Mouse (Mus musculus) layer of hippocampus, postnatal 14 days (tissue): Measurements from ENCODE around the gene Tmem144. TPM values are rescaled to one million over a fixed set of nuclear protein-coding genes. Genes with fewer than 3 reads are reported as not detected.

Experiments
- DNase-seq, 2 experiments: peaks; one replicate each; pipeline ENCODE4 v3.0.0; 2021 to 2022; ENCODE audit warnings: low spot score in 2 of 2, mixed read lengths in 1 of 2
- total RNA-seq, 2 experiments: library from RNA; stranded (reverse); gene quantifications; 2 replicates each; pipeline ENCODE4 v1.2.3; 2021

Tmem144 gene
- total RNA-seq, 2 experiments from 2014 or later: 16.9 to 18.7 TPM

DNA sequence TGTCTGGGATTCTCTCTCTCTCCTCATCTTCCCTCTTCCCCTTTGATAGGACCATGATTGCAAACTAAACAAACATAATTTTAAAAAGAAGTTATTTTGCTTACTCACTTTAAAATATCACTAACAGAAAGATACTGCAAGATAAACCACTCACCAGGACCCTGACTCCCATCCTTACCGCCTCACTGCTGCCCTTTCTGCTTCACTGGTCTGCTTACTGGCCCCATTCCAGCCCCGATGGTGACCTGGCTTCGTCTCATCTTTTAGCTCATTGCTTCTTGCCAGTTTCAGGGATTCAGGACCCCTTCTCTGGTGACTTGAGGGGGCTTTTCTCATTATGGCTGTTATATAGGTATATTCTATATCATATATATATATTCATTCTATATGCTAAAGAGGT lies 13.5 kb upstream of the Tmem144 start:
- DNase-seq: no peak

DNA sequence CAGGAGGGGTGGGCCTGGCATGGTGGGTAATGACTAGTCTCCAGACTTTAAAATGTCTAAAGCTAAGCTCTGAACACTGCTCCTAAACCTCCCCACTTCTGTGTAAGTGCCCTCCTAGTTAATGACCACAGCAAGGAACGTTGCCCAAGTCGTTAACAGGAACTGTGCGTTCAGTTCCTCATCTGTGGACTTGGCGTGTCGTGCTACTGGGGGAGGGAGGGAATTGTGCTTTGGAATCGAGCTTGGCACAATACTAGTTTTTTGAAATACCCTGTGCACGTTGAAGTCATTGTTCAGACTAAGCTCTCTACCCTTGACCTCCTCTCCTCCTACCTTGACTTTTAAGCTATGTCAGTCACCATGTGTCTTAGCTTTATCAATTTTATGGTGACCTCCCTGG lies 12.3 kb upstream of the Tmem144 start:
- no peak for DNase-seq

DNA sequence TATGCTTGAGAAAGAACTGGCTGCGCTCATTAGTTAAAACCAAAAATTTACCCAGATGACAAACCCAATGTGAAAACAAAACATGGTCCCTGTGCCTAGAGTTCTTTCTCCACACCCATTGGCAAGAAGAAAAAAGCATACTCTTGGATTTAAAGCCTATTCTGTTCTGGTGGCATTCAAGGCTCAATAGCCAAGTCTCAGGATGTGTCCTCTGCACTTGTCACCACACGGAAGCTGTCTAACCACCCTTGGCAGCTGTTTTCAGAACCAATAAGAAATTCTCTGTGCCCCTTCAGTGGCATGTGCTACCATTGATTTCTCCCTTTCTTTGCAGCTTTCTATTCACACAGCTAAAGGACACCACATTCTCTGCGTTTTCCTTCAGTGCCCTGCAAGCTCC lies 5.6 kb upstream of the Tmem144 start:
- DNase-seq: no peak

DNA sequence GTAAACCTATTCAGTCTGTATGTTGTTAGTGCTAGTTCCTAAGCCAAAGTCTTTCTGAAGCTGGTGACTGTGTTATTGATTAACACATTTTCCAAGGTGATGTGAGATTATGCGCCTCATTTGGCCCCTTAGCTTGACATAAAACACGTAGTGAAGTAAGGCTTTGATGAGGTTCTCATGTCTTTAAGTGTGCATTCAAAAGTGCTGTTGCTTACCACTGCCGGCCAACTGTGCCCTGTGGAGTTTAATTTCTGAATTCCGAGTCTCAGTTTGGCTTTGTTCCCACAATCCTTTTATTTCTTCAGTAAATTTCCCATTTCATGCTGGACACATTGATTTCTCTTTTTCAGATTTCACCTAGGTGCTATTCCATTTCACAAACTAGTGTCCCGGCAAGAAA lies 5.2 kb upstream of the Tmem144 start:
- DNase-seq: no peak

DNA sequence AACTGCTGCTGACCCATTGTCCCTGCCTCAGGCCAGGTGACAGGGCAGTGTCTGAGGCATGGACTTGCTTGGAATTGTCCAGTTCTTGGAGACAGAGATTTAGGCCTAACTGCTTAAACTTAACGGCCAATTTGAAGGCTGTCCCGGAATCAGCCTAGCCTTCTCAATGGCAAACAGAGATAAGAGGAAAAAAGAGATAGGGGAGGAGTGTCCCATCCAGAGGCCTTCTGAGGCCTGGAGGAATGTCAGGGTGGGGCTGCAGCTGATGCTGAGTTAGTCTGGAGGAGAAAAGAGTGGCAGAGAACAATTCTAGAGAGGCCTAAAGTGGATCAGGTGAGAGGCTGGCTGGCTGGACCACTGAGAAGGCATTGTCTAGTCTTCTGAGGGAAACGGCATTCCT lies 465 bp downstream of the Tmem144 start:
- DNase-seq: no peak

DNA sequence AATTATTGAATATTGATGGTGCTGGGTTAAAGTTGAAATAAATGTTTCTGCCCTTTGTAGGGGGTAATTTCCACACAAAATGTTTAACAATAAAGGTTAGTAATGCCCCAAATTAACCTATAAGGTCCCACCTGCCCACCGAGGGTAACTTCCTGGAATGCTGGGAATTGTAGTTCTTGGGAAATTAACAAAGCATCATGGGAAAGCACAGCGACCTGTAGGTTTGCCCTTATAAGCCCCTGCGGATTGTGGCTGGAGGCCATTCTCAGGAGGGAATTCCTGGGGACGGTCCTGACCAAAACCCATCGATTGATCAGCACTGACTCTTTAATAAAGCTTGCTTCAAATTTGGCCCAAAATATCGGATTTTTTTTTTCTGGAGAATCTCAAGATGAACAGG lies 1.9 kb downstream of the Tmem144 start:
- no peak for DNase-seq

DNA sequence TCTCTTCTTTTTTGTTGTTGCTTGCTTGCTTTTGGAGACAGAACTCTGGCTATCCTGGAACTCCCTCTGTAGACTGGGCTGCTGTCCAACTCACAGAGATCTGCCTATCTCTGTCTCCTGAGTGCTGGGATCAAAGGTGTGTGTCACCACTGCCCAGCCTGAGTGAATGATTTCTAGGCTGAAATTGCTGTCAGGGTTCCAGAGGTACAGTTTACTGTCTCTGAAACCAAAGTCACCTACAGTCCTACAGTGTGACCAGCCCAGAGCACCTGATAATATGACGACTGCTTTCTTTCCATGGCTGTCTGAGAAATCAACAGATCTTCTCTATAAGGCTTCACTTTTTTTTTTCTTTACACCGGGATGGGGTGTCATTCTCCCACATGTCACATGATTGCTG lies 3.0 kb downstream of the Tmem144 start:
- no peak for DNase-seq

DNA sequence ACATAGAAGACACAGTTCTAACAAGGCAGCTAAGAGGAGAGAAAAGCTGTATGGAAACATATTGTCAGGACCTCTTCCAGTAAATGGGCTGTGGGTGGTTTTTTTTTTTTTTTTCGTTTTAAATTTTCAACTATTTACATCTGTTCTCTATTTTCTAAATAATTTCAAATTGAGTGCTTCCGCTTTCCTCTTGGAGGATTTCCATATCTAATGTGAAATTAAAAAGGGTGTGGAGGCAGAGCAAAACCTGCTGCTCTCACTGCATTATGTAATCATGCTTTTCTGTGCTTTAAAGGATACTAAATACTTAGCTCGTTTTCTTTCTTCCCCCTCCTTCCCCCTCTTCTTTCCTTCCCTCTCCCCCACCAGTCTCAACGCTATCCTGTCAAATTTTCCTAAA lies 3.7 kb downstream of the Tmem144 start:
- no peak for DNase-seq

DNA sequence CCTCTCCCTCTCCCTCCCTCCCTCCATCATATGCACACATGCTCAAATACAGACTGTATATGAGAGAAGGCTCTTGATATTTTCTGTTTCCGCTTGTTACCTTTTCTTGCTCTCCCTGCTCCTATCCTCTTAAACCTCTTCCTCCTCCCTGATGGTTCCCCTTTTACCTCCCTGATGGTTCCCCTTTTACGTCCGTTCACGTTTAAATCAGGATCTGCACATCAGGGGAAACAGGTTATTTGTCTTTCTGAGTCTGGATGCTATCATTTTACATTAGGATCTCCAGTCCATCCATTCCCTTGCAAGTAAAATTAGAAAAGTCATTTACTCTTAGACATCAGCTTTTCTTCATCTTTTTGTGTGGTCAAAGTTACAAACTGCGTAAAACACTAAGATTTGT lies 5.9 kb downstream of the Tmem144 start:
- no peak for DNase-seq

DNA sequence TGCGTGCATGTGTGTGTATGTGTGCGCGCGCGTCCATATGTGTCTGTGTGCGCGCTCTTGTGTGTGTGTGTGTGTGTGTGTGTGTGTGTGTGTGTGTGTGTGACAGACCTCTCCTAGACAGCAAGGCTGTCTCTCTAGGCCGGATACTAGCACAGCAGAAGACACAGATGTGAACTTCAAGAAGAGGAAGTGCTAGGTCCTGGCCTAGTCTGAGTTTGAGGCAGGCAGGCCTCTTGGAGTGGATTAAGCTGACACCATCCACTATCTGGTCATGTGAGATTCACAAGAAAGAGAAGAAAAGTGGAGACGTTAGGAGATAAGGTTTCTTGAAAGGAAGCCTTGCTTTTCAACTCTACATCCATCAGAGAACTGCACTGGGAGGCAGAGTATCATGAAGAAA lies 8.6 kb downstream of the Tmem144 start:
- DNase-seq: no peak

DNA sequence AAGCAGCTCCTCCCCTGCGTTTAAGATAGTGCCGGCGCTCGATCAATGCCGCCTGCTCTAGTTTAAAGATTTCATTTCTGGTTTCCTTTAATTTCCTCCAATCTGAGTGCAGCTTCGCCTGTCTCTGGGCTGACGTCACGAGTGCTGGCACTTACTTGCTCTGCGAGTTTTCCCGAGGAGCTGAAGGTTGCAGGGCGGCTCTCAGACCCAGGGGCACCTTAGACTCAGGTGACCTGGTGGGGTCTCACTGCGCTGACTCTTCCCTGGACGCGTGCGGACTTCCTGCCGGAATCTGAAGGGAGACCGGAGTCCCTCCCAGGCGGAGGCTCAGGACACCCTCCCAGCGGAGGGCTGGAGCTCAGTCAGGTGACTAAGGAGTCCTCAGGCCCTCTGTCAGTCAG lies 10.0 kb downstream of the Tmem144 start:
- DNase-seq: peak; percentile 74 to 75

DNA sequence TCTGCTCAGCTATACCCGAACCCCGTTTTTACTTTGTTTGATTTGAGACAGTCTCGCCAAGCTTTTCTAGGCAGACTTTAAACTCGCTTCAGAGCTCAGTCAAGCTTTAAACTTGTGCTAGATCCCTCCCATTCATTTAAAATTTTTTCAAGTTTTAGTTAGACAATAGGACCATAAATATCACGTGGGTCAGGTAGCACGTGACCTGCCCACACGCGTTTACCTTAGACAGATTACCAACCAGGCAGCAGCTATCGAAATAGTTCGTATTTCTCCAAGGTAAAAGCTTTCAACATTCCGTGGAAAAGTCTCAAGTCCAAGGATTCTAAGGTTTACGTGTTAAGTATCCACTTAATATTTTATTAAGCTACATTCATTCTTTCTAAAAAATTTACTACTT lies 10.4 kb downstream of the Tmem144 start:
- no peak for DNase-seq

DNA sequence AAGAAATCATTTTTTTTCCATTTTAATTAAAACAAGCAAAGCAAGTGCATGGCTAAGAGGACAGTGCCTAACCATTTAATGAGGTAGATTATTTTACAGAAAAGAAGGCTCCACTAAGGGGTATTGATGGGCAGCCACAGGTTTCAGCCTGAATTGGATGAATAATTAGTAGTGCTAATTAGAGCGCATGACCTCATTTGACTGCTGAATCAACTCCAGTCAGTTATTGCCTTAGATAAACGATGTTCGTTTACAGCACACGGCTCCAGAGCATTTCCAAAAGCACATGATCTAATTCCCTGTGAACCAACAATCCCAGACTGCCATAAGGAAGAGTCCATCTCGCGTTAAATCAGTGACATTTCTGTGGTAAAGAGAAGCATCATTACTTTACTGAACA lies 11.1 kb downstream of the Tmem144 start:
- DNase-seq: no peak

DNA sequence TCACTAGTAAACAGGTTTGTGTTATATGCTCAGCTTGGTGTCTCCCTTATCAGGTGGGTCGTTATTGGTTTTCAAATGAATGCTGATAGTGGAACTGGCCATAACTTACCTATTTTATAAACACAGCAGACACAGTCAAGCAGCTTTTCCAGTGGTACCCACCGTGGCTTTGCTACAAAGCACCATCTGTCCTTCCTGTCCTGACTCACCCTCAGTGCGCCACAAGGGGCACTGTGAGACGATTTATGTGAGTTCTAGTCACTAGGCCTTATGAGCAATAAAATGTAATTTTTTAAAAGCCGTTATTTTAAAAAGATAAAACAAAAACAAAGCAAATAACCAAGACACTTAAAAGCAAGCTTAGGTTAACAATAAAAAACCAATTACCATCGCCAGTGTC lies 13.8 kb downstream of the Tmem144 start:
- no peak for DNase-seq

DNA sequence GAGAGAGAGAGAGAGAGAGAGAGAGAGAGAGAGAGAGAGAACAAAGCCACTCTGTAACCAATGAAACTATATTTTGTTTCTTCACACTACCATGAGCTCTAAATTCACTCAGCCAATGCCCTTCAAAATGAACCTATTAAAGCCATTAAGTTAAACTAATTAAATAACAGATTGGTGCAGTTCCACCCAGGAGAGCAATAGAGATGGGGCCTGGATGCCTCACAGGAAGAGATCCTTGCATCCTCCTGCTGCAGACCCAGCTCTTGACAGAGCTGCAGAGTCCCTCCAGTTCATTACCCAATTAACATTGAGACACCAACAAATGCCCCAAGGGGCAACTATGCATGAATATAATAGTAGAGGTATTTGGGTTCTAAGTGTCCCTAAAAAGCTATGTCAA lies 23.3 kb downstream of the Tmem144 start:
- DNase-seq: no peak

DNA sequence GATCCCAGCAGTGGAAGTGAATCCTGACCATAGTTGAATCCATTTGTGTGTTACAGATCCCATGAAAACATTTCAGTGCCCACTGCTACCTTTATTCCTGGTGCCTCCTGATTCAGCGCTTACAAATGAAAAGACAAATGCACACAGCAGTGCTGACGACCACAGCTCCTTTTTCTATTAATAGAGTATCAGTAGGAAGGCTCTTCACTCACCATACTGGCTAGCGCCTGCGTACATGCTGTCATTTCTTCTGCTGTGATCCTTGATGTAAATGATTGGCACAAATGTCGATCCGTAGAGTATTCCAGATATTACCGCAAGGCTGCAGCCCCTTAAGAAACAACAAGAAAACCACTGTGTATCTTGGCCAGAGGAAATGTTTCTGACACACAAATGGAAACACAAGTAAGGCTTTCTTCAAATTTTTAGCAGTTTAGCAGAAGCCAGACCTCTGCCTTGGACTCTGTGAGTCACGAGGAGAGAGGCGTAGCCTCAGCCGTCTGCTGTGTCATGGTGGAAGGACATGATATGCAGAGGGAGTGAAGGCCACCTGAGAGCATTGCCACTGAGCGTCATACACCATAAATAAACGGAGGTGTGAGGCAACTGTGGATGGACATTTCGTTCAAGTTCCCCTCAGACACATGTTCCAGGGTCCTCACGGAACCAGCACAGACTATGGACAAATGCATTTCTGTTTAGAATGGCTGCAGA lies 27.3 kb downstream of the Tmem144 start:
- DNase-seq: no peak

DNA sequence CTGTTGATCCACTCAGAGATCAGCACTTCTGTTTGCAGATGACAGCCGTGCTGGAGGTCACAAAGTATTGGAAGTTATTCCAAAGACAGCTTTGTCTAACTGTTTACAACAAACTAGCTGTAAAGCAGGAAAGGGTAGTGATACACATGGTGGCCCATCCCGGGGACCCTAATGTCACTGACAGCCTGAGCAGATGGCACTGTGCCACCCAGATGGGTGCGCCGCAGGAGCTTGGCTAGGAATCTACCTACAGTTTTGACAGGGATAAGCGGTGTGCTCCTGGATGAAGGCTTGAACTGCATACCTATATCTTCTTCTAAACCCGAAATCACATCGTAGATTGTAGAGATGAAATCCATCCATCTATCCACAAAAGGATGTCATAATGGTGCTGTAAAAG lies 29.4 kb downstream of the Tmem144 start:
- no peak for DNase-seq

DNA sequence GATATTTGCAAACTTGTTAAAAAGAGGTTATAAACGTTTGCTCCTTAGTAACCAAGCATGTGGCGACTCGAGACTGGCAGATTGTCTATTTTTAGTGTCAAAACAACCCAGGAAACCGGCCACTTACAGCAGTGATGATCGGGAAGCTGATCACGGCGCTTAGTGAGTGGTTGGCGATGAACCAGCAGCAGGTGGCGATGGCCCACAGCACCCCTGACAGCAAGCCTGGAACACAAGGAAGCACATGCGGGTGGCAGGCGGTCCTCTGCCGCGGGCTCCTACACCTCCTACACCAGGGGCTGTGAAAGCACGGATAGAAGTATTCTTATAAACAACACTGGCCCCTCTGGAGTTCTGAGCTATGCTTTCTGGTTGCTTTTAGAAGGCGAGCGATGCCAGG lies 31.4 kb downstream of the Tmem144 start:
- DNase-seq: peak; percentile 67 to 75

DNA sequence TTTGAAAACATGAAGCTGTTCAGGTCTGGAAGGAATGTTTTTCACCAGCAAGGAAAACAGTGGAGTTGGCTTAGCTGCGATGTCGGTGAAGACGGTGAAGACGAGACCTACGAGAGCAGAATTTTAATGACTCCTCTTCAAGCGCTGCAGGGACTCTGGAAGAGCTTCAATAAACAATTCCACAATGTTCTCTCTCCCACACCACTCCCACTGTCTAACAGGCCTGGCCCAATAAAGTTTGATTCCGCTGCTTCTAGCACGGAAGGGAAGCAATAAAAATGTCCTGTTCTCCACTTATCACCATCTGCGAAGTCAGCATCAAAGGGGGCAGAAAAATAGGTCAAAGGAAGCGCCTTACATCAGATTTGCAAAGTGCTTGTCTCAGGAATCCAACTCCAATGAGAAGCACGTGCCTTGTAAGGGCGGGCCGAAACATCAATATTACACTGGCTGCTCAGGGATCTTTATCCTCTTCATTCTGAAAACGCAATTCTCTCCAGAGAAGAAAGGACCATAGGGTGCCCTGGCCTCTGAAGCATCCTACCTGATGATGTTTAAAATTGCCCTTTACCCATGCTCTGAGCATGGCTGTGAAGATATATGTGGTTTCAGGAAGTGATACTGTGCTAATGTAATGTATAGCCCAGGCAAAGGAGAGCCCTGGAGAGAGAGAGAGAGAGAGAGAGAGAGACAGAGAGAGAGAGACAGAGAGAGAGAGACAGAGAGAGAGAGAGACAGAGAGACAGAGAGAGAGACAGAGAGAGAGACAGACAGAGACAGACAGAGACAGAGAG lies 34.2 kb downstream of the Tmem144 start:
- peak in 1 of 2 experiments; percentile 78 for DNase-seq

DNA sequence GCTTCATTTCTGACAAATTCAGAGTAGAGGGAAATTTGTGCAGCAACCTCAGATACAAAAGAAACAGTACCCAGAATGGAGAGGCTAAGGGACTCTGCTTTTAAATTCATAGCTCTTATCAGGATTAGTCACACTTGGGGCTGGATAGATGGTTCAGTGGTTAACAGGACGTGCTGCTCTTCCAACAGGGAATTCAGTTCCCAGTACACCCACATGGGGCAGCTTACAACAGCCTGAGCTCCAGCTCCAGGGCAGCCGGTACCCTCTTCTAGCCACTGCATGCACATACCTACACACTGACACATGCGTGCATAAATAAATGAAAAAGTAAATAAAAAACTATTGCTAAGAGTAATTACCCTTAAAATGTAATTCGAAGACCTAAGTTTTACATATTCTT lies 36.3 kb downstream of the Tmem144 start:
- DNase-seq: no peak

DNA sequence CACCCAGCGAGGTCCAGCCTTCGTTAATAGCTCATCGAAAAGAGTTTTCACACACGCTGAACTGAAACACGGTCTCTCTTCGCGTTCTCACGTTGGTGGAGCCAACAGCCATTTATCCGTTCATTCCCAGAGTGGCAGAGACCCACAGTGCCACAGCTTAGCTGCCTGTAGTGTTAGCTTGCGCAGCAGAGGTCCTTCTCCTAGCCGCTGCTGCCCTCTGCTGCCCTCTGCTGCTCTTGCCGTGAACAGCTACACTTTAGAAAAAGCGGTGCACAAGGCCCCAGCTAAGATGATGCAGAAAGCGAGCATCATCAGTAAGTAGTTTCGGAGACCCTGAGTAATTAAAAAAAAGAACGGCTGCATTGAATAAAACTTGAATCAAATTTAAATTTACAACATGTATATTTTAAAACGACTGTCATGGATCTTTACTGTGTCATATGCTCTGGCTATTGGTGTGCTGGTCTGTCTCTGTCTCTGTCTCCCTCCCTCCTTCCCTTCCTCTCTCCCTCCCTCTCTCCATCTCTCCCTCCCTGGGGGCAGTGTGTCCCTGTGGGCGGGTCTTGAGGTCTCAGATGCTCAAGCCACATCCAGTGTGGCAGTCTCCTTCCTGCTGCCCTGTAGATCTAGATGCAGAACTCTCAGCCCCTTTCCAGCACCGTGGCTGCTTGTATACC lies 38.6 kb downstream of the Tmem144 start:
- DNase-seq: peak; percentile 83 to 90

DNA sequence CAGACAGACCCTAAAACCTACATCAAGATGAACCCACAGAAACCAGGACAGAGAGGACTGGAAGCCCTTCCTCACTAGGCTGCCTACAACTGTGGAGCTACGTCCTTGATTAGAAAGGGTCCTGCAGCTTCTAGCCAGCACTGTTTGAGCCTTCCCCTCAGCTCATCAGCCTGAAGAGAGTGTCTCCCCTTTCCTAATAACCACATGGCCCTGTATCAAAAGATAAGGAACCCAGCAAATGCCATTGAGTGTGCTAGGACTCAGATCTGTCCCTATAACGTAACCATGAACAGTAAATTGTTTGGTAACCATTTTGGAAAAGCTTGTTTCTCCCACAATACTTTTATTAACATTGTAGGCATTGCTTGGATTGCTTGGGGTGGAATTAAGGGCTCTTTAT lies 40.5 kb downstream of the Tmem144 start:
- no peak for DNase-seq
